Mouse (Mus musculus): Measurements from ENCODE around the gene Fbxo2. TPM values are rescaled to one million over a fixed set of nuclear protein-coding genes. Genes with fewer than 3 reads are reported as not detected.
"Not testable (repeated sequence)": the region's sequence is repeated elsewhere in the genome, so short reads cannot be mapped to it uniquely, and the experiment has no call there.

Fbxo2 gene
- polyA plus RNA-seq, 1 experiment from 2014 or later, result 2.4 TPM

DNA sequence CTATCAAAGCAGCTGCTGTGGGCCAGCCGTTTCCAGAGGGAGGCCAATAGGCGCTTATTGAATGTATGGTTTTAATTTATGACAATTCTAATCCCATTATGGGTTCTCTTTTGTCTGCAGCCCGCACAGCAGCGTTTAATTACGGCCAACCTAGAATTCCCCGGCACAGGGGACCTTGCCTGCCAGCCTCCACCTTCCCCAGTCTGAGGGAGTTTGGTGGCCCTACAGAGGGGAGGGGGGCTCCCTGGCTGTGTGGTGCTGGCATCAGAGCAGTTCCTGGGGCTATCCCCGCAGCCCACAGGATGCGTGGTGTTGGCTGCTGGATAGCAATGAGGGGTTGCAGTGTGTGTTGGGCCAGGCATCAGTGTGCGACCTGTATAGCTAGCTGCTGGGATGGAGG, 24.1 kb downstream of the Fbxo2 start:
- H3K9ac ChIP-seq (replicated peaks), result no peak overlapping the region
- peaks cover 13% of the 10 kb centered on the region for H3K4me1 ChIP-seq (replicated peaks)
- peaks cover 30% of the 10 kb centered on the region for H3K27me3 ChIP-seq
- no peaks in the 10 kb centered on the region for H3K36me3 ChIP-seq
- no peak overlapping the region for H3K4me3 ChIP-seq (replicated peaks)
- 25% methylated on average over 9 of the region's 9 CpGs for WGBS
- H3K4me2 ChIP-seq (replicated peaks), result no peak overlapping the region
- peak; percentile 73 for ATAC-seq
- no peaks in the 10 kb centered on the region for H3K9me3 ChIP-seq
- H3K27ac ChIP-seq, result 0 out of 2 replicates have a peak overlapping the region, but pooled peaks have one; percentile 21

DNA sequence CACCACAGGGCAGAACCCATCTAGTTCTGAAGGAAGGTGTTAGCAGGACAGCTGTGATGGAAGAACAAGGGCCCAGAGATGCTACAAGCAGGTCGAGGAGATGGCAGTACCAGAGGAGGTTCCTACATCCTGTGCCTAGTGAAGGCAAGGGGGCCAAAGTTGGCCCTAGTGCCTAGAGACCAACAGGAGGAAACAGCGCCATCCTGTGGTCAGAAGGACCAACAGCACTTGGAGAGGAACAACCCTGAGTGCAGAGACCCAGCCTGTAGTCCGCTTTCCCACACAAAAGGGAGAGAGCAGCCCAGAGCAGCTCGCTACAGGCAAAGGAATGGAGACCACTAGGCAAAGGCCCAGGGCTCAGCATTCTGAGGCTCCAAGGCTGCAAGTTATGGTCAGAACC, 25.4 kb downstream of the Fbxo2 start:
- Histone ChIP-seq H3K4me1 (replicated peaks) (peaks cover 13% of the 10 kb centered on the region), H3K27me3 (peaks cover 20% of the 10 kb centered on the region), H3K4me3 (replicated peaks) (no peak overlapping the region), H3K9ac (replicated peaks) (no peak overlapping the region), H3K36me3 (no peaks in the 10 kb centered on the region), H3K4me2 (replicated peaks) (no peak overlapping the region), H3K27ac (no peak overlapping the region), H3K9me3 (no peaks in the 10 kb centered on the region)
- ATAC-seq, result no peak
- 67% methylated on average over 4 of the region's 4 CpGs for WGBS

DNA sequence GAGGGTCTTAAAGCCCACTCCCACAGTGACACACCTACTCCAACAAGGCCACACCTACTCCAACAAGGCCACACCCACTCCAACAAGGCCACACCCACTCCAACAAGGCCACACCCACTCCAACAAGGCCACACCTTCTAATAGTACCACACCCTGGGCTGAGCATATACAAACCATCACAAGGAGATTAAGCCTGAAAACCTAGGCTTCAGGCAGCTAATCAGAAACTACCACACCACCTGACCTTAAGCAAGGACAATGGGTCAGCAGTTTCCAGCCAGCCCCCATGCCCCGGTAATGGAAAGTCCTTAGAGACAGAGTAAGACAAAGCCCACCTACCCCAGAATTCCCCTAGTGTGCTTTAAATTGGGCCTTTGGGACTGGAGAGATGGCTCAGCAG, 28.3 kb downstream of the Fbxo2 start:
- not testable (repeated sequence) for H3K36me3 ChIP-seq

DNA sequence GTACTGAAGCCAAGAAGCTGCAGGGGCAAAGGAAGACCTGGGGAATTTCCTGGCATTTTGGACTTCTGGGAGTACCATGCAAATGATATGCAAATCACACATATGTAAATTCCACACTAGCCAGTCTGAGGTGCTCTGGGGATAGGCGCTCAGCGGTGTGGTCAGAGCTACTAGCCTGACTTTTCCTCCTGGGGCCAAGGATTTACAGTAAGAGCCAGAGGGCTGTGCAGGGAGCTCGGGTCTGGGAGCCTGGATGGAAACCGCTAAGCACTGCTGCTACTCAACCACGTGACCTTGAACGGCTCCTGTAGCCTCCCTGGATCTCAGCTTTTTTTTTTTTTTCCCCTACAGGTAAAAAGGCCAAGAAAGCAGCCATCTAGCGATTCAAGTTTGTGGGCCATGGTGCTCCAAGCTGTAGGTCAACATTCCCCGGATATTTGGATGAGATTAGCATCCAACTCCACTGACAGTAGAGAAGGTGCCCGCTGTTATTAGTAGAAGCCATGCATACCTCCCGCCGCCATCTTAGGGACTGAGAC, 32.4 kb downstream of the Fbxo2 start:
- 36% methylated on average over 11 of the region's 11 CpGs for WGBS
- peak overlapping the region; percentile 54; the same call in 1 of the 2 replicates for H3K27ac ChIP-seq
- H3K36me3 ChIP-seq, result no peaks in the 10 kb centered on the region
- 0 out of 2 replicates have a peak overlapping the region, but pooled peaks have one; percentile 2 for H3K4me2 ChIP-seq (replicated peaks)
- no peak overlapping the region for H3K4me3 ChIP-seq (replicated peaks)
- peak; percentile 74 for ATAC-seq
- H3K27me3 ChIP-seq, result peaks cover 4% of the 10 kb centered on the region
- H3K9ac ChIP-seq (replicated peaks), result no peak overlapping the region
- H3K9me3 ChIP-seq, result no peaks in the 10 kb centered on the region
- peaks cover 24% of the 10 kb centered on the region for H3K4me1 ChIP-seq (replicated peaks)

More for the DNA sequence above, 28.3 kb downstream of the Fbxo2 start:
- not testable (repeated sequence) for H3K4me3 ChIP-seq (replicated peaks); H3K9me3 ChIP-seq; H3K4me2 ChIP-seq (replicated peaks); ATAC-seq; H3K9ac ChIP-seq (replicated peaks); H3K27ac ChIP-seq
- 95% methylated on average over 1 of the region's 1 CpGs for WGBS
- Histone ChIP-seq H3K4me1 (replicated peaks) (peaks cover 23% of the 10 kb centered on the region), H3K27me3 (peaks cover 12% of the 10 kb centered on the region)

DNA sequence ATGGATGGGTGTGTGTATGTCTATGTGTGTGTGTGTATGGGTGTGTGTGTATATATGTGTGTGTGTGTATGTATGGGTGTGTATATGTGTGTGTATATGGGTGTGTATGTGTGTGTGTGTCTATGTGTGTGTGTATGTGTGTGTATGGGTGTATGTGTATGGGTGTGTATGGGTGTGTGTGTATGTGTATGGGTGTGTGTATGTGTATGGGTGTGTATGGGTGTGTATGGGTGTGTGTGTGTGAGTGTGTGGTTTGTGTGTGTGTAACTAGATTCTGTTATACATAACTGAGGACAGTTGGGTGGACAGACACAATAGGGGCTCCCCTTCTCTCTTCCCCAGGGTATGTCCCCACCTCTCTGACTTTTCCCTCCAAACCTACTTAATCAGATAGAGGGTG, 34.0 kb downstream of the Fbxo2 start:
- Histone ChIP-seq H3K9ac (replicated peaks) (no peak overlapping the region), H3K36me3 (no peaks in the 10 kb centered on the region), H3K4me1 (replicated peaks) (peaks cover 38% of the 10 kb centered on the region), H3K27ac (no peak overlapping the region), H3K27me3 (no peaks in the 10 kb centered on the region), H3K9me3 (no peaks in the 10 kb centered on the region), H3K4me3 (replicated peaks) (no peak overlapping the region), H3K4me2 (replicated peaks) (no peak overlapping the region)
- ATAC-seq, result no peak

DNA sequence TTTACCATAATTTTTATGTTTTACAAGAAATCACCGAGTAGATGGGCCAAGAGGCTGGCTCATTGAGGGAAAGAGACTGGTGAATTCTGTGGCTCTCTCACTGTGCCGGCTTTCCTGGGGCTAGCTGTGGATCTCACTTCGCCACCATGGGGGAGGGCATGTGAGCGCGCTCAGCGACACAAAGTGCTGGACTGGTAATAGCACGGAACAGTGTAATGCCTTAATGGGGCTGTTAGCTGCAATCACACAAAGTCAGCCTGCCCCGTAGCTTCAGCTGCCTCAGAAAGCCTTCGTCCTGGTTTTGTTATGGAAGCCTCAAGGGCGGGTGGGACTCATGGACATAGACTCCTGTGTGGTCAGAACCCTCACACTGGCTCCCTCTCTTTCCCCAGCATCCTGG, 38.3 kb downstream of the Fbxo2 start:
- H3K27me3 ChIP-seq, result no peaks in the 10 kb centered on the region
- no peak overlapping the region for H3K4me2 ChIP-seq (replicated peaks)
- H3K9ac ChIP-seq (replicated peaks), result no peak overlapping the region
- H3K27ac ChIP-seq, result 0 out of 2 replicates have a peak overlapping the region, but pooled peaks have one; percentile 19
- peaks cover 30% of the 10 kb centered on the region for H3K4me1 ChIP-seq (replicated peaks)
- ATAC-seq, result peak; percentile 49; the same call in 1 of the 2 replicates
- H3K36me3 ChIP-seq, result no peaks in the 10 kb centered on the region
- 42% methylated on average over 10 of the region's 10 CpGs for WGBS
- H3K4me3 ChIP-seq (replicated peaks), result no peak overlapping the region
- no peaks in the 10 kb centered on the region; the same call in 1 of the 2 replicates for H3K9me3 ChIP-seq

- Histone ChIP-seq H3K4me2 (replicated peaks) (no peak overlapping the region), H3K4me1 (replicated peaks) (peaks cover 25% of the 10 kb centered on the region), H3K4me3 (replicated peaks) (no peak overlapping the region), H3K27me3 (no peaks in the 10 kb centered on the region), H3K27ac (0 out of 2 replicates have a peak overlapping the region, but pooled peaks have one; percentile 47), H3K9ac (replicated peaks) (no peak overlapping the region), H3K9me3 (no peaks in the 10 kb centered on the region; the same call in 1 of the 2 replicates), H3K36me3 (no peaks in the 10 kb centered on the region)
- no peak for ATAC-seq
- 93% methylated on average over 2 of the region's 2 CpGs for WGBS
Measured at GRCm38 (mm10) chr4:148203557-148203956, 43.1 kb downstream of the Fbxo2 start.

GRCm38 (mm10) chr4:148204061-148204872, 43.8 kb downstream of the Fbxo2 start:
- no peaks in the 10 kb centered on the region for H3K27me3 ChIP-seq
- H3K4me3 ChIP-seq (replicated peaks), result no peak overlapping the region
- peak overlapping the region; percentile 47 for H3K27ac ChIP-seq
- H3K4me2 ChIP-seq (replicated peaks), result no peak overlapping the region
- no peaks in the 10 kb centered on the region for H3K36me3 ChIP-seq
- H3K9ac ChIP-seq (replicated peaks), result no peak overlapping the region
- H3K9me3 ChIP-seq, result no peaks in the 10 kb centered on the region; the same call in 1 of the 2 replicates
- 43% methylated on average over 15 of the region's 15 CpGs for WGBS
- ATAC-seq, result peak; percentile 55; the same call in 1 of the 2 replicates
- H3K4me1 ChIP-seq (replicated peaks), result peaks cover 17% of the 10 kb centered on the region

DNA sequence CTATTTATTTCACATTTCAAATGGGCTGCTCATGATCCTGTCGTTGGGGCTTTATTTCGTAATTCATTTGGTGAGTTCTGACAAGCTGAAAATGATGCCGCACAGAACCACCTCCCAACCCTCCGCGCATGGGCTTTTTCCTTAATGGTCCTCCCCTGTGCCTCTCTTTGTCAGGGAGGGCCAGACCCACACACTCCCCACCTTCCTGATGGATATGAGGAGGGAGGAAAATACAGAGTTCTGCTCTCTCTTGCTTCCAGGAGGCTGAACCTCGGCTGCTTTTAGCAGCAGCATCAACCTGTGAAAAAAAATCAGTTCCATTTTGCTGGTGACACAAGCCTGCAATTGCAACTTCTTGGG, 44.4 kb downstream of the Fbxo2 start:
- Histone ChIP-seq H3K9ac (replicated peaks) (no peak overlapping the region), H3K4me3 (replicated peaks) (no peak overlapping the region), H3K27me3 (no peaks in the 10 kb centered on the region), H3K4me2 (replicated peaks) (no peak overlapping the region), H3K27ac (peak overlapping the region; percentile 52), H3K4me1 (replicated peaks) (peaks cover 16% of the 10 kb centered on the region), H3K9me3 (no peaks in the 10 kb centered on the region; the same call in 1 of the 2 replicates), H3K36me3 (no peaks in the 10 kb centered on the region)
- ATAC-seq, result 0 out of 2 replicates have a peak, but pooled peaks have one; percentile 50
- 46% methylated on average over 6 of the region's 6 CpGs for WGBS

DNA sequence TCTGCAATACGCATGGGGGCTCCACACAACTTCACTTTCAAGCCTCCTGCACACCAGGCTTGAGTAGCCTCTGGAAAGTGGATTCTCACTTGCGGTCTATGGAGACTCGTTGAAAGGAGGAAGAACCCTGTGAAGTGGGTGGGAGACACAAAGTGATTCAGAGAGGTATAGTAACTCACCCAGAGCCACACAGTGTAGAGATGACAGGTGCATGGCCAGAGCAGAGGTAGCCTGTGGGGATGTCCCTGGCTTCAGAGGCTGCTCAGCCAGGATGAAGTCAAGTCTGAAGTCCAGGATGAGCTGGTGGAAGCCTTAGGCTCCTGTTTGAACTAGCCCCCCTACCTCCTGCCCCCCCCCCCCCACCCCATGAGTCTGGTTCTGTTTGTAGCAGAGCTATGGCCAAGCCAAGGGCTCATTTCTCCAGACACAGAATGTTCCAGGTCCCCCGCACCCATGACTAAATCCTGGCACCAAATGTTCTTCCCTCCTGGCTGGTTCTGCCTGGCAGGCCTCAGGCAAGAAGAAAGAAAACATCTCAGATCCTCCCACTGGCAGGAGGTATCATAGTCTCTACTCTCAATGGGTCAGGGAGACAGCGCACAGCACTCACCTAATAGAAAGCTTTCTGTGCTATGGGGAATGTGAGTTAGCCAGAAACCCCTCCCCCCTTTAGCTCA, 54.2 kb downstream of the Fbxo2 start:
- peaks cover 10% of the 10 kb centered on the region for H3K27me3 ChIP-seq
- no peak overlapping the region for H3K4me3 ChIP-seq (replicated peaks)
- H3K9ac ChIP-seq (replicated peaks), result no peak overlapping the region
- H3K27ac ChIP-seq, result no peak overlapping the region
- H3K36me3 ChIP-seq, result no peaks in the 10 kb centered on the region
- 45% methylated on average over 5 of the region's 5 CpGs for WGBS
- peak; percentile 20; the same call in 1 of the 2 replicates for ATAC-seq
- H3K4me1 ChIP-seq (replicated peaks), result peaks cover 24% of the 10 kb centered on the region
- no peak overlapping the region for H3K4me2 ChIP-seq (replicated peaks)
- H3K9me3 ChIP-seq, result peaks cover 4% of the 10 kb centered on the region; the same call in 1 of the 2 replicates

DNA sequence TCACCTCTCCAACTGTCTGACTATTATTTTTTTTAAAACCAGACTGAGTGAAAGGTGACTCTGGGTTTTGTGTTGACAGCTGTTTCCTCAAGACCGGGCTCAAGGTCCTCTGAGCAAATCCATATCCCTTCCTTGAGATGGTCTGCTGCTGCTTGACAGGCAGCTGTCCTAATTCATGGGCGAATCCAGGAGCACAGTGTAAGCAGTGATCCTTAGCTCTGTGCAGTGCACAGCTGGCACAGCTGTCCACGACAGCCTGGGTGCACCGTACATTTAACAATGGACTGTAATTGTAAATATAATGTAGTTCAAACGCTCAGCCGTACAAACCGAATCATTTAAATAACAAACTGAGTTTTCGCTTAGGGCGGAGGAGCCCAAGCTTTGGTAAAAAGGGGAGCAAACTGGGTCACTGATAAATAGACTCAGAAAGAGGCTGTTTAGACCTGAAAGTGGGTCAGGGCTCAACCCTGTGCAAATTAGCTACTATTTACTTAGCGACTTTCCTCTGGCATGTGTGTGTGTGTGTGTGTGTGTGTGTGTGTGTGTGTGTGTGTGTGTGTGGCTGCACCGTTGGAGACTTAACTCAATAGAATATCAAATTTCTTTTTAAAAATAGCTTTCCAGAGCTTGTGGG, 55.0 kb downstream of the Fbxo2 start:
- peaks cover 13% of the 10 kb centered on the region for H3K27me3 ChIP-seq
- H3K36me3 ChIP-seq, result no peaks in the 10 kb centered on the region
- 48% methylated on average over 11 of the region's 11 CpGs for WGBS
- ATAC-seq, result no peak
- no peaks in the 10 kb centered on the region for H3K9me3 ChIP-seq
- H3K9ac ChIP-seq (replicated peaks), result no peak overlapping the region
- H3K27ac ChIP-seq, result no peak overlapping the region
- no peak overlapping the region for H3K4me2 ChIP-seq (replicated peaks)
- H3K4me3 ChIP-seq (replicated peaks), result no peak overlapping the region
- H3K4me1 ChIP-seq (replicated peaks), result peaks cover 25% of the 10 kb centered on the region

Data from midbrain, embryonic 13.5 days (tissue).